Mouse (Mus musculus) liver, embryonic 14.5 days (tissue): ENCODE data around the gene Nkain2. TPM values are rescaled to one million over a fixed set of nuclear protein-coding genes. Genes with fewer than 3 reads are reported as not detected.

Experiments
- ATAC-seq: fragments of 200-750 bp; cut with Nextera tagmentation; 2 replicates; pipeline ENCODE4 v1.8.0; 2017; ENCODE audit warnings: moderate number of reproducible peaks, mild to moderate bottlenecking, moderate library complexity; ENCODE audit not compliant: insufficient read depth
- DNase-seq, 3 experiments: peaks; one replicate each; pipeline ENCODE4 v3.0.0-alpha.2; 2012 to 2013; ENCODE audit warnings: low read depth in 3 of 3, low spot score in 3 of 3
- H3K27ac ChIP-seq: fragments of 300-500 bp; sonication (generic); 2 replicates; pipeline ENCODE4 v1.5.1; 2014; ENCODE audit warnings: moderate library complexity, mild to moderate bottlenecking, control low read depth, inconsistent platforms
- H3K27me3 ChIP-seq: fragments of 300-500 bp; sonication (generic); 2 replicates; pipeline ENCODE4 v1.6.1; 2014; ENCODE audit warnings: mild to moderate bottlenecking, low read length, moderate library complexity; ENCODE audit not compliant: control insufficient read depth, insufficient read depth
- H3K36me3 ChIP-seq: fragments of 300-500 bp; sonication (generic); replicated peaks from 2 replicates; pipeline ENCODE4 v1.6.1; 2014; ENCODE audit warnings: low read depth; ENCODE audit not compliant: control insufficient read depth, insufficient read depth
- H3K4me1 ChIP-seq, 2 experiments: fragments of 200-500 bp in 1 of 2; fragments of 300-500 bp in 1 of 2; sonication (generic) in 1 of 2; replicated peaks; 2 replicates each; pipeline ENCODE4 v1.6.1; 2012 to 2014; ENCODE audit warnings: antibody characterized with exemption in 1 of 2, inconsistent platforms in 1 of 2, low read length in 1 of 2; ENCODE audit not compliant: control insufficient read depth in 2 of 2, insufficient read depth in 2 of 2
- H3K4me2 ChIP-seq: fragments of 300-500 bp; sonication (generic); 2 replicates; pipeline ENCODE4 v1.6.1; 2014; ENCODE audit warnings: low read depth, mild to moderate bottlenecking, control low read depth, moderate library complexity
- H3K4me3 ChIP-seq, 2 experiments: fragments of 200-500 bp in 1 of 2; fragments of 300-500 bp in 1 of 2; sonication (generic) in 1 of 2; 2 replicates each; pipeline ENCODE4 v1.5.1; 2012 to 2014; ENCODE audit warnings: low read depth in 2 of 2, low read length in 2 of 2, mild to moderate bottlenecking in 2 of 2, control low read depth in 1 of 2, inconsistent platforms in 1 of 2, moderate library complexity in 1 of 2; ENCODE audit not compliant: insufficient read depth in 1 of 2
- H3K9ac ChIP-seq: fragments of 300-500 bp; sonication (generic); replicated peaks from 2 replicates; pipeline ENCODE4 v1.6.1; 2014; ENCODE audit warnings: mild to moderate bottlenecking, control low read depth, moderate library complexity
- H3K9me3 ChIP-seq: fragments of 300-500 bp; sonication (generic); 2 replicates; pipeline ENCODE4 v1.6.1; 2016; ENCODE audit warnings: low read length, mixed read lengths; ENCODE audit not compliant: control insufficient read depth
- CTCF ChIP-seq: IDR thresholded peaks from 2 replicates; pipeline ENCODE4 v1.5.1; 2016; ENCODE audit warnings: antibody characterized with exemption, low read depth, control low read depth
- EP300 ChIP-seq: IDR thresholded peaks from 2 replicates; pipeline ENCODE4 v1.6.1; 2016; ENCODE audit warnings: antibody characterized with exemption, low read depth
- WGBS: fragments of 180-500 bp; shearing (Covaris S2); extraction: QIAGEN DNeasy Blood & Tissue Kit; methylation state at CpG from one replicate; pipeline ENCODE4 v1.1.7; 2014; ENCODE audit not compliant: insufficient replicate concordance; 5-methylcytosine and 5-hydroxymethylcytosine counted together
- polyA plus RNA-seq, 2 experiments: library from polyadenylated mRNA; depleted of rRNA in 1 of 2; stranded (reverse) in 1 of 2; unstranded in 1 of 2; fragments of >200 nt; fragmentation: Nextera tagmentation in 1 of 2; extraction: Ambion mirVana in 1 of 2; gene quantifications; 2 replicates each; pipeline versions ENCODE4 v1.2.1 to v1.2.3; 2012 to 2014

Gene Nkain2
- polyA plus RNA-seq (2012; rRNA removed) (0.05 and 0.06 TPM in 2 replicates), polyA plus RNA-seq (2014; fragmentation: Nextera tagmentation; extraction: Ambion mirVana) (not detected in 2 replicates)

DNA sequence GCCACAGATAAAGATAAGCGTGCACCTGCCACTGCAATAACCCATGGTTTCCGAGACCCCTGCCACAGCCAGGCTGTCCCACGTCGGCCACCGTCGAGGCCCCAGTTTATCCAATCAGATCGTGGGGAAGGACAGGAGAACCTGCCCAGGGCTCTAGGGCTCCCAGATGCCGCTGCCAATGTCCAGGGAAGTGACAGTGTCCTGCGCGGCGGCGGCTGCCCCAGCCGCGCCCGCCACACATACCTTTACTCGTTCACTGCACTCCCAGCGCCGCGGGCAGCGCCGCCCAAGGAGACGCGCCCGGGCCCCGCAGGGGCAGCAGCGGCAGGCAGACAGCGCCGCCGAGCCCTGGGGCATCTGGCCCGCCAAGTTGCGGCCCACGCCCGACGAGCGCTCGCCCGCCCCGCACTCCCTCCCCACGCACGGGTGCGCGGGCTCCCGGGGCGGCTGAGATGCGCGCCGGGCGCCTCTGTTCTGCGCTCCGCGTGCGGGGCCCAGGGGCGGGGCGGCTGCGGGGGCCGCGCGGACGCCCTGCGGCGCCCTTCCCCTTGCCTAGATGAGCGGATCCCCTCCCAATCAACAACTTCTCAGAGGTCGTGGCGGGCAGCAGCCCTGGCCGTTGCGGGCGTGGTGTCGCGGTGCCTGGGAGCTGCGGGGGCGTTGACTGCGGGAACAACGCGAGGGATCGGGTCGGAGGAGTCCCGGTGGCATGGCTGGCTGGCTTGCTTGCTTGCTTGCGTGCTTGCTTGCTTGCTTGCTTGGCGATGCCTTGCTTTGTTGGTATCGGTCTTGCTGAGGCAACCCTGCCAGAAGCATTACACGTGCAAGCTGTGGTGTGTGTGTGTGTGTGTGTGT, at the start of gene Nkain2:
Gene Nkain2, minus strand, starts transcription at position 811 of the 855 bp plus-strand sequence.
- H3K4me3 ChIP-seq, result peak within 1 kb of the TSS; percentile 11 to 34; a peak in 3 of 4 replicates
- H3K9ac ChIP-seq, result no peak within 1 kb of the TSS
- DNase-seq (no peak), ATAC-seq (no peak)
- H3K9me3 ChIP-seq, result no peaks in the 10 kb centered on the region
- no peak for TF ChIP-seq EP300
- TF ChIP-seq CTCF, result no peak
- WGBS, result 1% methylated on average over 73 of the region's 81 CpGs
- H3K4me1 ChIP-seq, result no peaks in the 10 kb centered on the region
- H3K4me2 ChIP-seq, result peak within 1 kb of the TSS; percentile 56
- H3K36me3 ChIP-seq, result no peaks in the 10 kb centered on the region
- H3K27me3 ChIP-seq, result peaks cover 15% of the 10 kb centered on the region
- no peak within 1 kb of the TSS for H3K27ac ChIP-seq

DNA sequence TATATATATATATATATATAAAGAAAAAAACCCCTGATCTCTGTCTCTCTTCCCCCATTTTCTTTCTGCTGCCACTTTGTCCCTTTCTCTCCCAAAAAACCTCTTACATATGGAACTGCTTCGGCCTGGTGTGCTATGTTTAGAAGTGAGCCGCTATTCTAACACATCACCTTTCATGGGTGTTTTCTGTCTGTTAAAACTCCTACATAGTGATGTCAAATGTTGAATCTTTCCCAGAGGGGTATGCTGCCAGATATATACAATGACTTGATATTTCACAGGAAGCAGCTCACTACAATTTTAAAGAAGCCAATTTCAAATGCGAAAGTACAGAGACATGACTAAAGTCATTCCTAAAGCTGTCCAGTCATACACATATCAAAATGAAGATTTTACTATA, 49.6 kb upstream of the Nkain2 start:
- no peaks in the 10 kb centered on the region for H3K27me3 ChIP-seq
- no peak overlapping the region for H3K4me2 ChIP-seq
- H3K9ac ChIP-seq, result no peak overlapping the region
- no peak overlapping the region for H3K27ac ChIP-seq
- TF ChIP-seq EP300 (no peak), CTCF (no peak)
- DNase-seq (no peak), ATAC-seq (no peak)
- 76% methylated on average over 3 of the region's 3 CpGs for WGBS
- H3K36me3 ChIP-seq, result no peaks in the 10 kb centered on the region
- no peaks in the 10 kb centered on the region for H3K4me1 ChIP-seq
- H3K4me3 ChIP-seq, result no peak overlapping the region
- H3K9me3 ChIP-seq, result no peaks in the 10 kb centered on the region

- no peak overlapping the region for H3K4me3 ChIP-seq
- no peaks in the 10 kb centered on the region for H3K9me3 ChIP-seq
- DNase-seq (no peak), ATAC-seq (no peak)
- H3K27me3 ChIP-seq, result peaks cover 7% of the 10 kb centered on the region
- H3K9ac ChIP-seq, result no peak overlapping the region
- no peak for TF ChIP-seq CTCF
- TF ChIP-seq EP300, result no peak
- H3K4me1 ChIP-seq, result no peaks in the 10 kb centered on the region
- H3K4me2 ChIP-seq, result no peak overlapping the region
- H3K36me3 ChIP-seq, result no peaks in the 10 kb centered on the region
- no peak overlapping the region for H3K27ac ChIP-seq
Observed at GRCm38 (mm10) chr10:32895093-32895492, 4.8 kb upstream of the Nkain2 start.

- H3K27ac ChIP-seq, result no peak overlapping the region
- peaks cover 15% of the 10 kb centered on the region for H3K27me3 ChIP-seq
- no peaks in the 10 kb centered on the region for H3K4me1 ChIP-seq
- DNase-seq, result no peak
- peak; percentile 37; the same call in 1 of the 2 replicates for TF ChIP-seq CTCF
- no peak for TF ChIP-seq EP300
- WGBS, result 1% methylated on average over 13 of the region's 13 CpGs
- no peak for ATAC-seq
- H3K9ac ChIP-seq, result no peak overlapping the region
- no peaks in the 10 kb centered on the region for H3K36me3 ChIP-seq
- H3K4me2 ChIP-seq, result peak overlapping the region; percentile 56; the same call in 1 of the 2 replicates
- H3K4me3 ChIP-seq, result no peak overlapping the region
- H3K9me3 ChIP-seq, result no peaks in the 10 kb centered on the region
Observed at GRCm38 (mm10) chr10:32890507-32891131, 357 bp upstream of the Nkain2 start.

DNA sequence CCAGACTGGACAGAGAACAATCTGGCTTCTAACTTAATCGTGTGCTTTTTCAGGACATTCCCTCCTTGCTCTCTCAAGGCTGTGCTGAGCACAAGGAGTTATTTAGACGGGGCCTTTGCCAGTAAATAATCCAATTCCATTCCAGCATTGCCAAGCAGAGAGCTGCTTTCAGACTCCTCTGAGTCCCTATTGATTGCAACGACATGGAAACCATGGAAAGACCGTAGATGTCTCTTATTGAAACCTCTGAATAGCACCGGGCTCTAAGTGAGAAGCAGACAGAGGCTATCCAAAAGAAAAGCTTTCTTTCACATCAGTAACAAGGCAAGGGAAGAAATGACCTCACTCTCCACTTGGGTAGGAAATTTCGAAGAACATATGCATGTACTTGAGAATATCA, 8.3 kb downstream of the Nkain2 start:
- TF ChIP-seq CTCF (no peak), EP300 (no peak)
- H3K4me1 ChIP-seq, result no peaks in the 10 kb centered on the region
- ATAC-seq (no peak), DNase-seq (no peak)
- H3K36me3 ChIP-seq, result no peaks in the 10 kb centered on the region
- no peak overlapping the region for H3K4me3 ChIP-seq
- H3K4me2 ChIP-seq, result no peak overlapping the region
- H3K27me3 ChIP-seq, result no peaks in the 10 kb centered on the region
- 67% methylated on average over 6 of the region's 6 CpGs for WGBS
- no peak overlapping the region for H3K27ac ChIP-seq
- H3K9me3 ChIP-seq, result no peaks in the 10 kb centered on the region
- no peak overlapping the region for H3K9ac ChIP-seq
